Mouse (Mus musculus) adipocyte (in vitro differentiated cells): ENCODE results near the gene Tmem176b.
A peak's percentile ranks its signal among the peaks of the same experiment; 100 is the strongest.

ENCODE experiments used
- DNase-seq: peaks from one replicate; pipeline ENCODE4 v3.0.0-alpha.2; 2016; ENCODE audit warnings: low spot score

The Tmem176b gene

GRCm38 (mm10) chr6:48787867-48788266 lies 53.4 kb downstream of the Tmem176b start:
- DNase-seq, result no peak

- no peak for DNase-seq
These were observed 55.7 kb downstream of the Tmem176b start for GRCm38 (mm10) chr6:48785601-48786000.

GRCm38 (mm10) chr6:48785189-48785588 lies 56.1 kb downstream of the Tmem176b start:
- DNase-seq, result peak; percentile 73

GRCm38 (mm10) chr6:48784406-48784805 lies 56.9 kb downstream of the Tmem176b start:
- no peak for DNase-seq
